Mouse (Mus musculus) frontal cortex, postnatal 25 days (tissue): ENCODE results near the gene Glg1.
"Not testable (repeated sequence)": the region's sequence is repeated elsewhere in the genome, so short reads cannot be mapped to it uniquely, and the experiment has no call there.

Source experiments
- DNase-seq, 2 experiments: peaks; one replicate each; pipeline ENCODE4 v3.0.0; 2022; ENCODE audit warnings: low spot score in 2 of 2

Gene Glg1

GRCm38 (mm10) chr8:111258631-111259407, at the start of gene Glg1:
Gene Glg1, minus strand, starts transcription at chr8:111259216.
- peak; percentile 82 to 84 for DNase-seq

- no peak for DNase-seq
These were observed 46.2 kb upstream of the Glg1 start for GRCm38 (mm10) chr8:111305031-111305730.

- no peak for DNase-seq
These were observed 45.3 kb upstream of the Glg1 start for GRCm38 (mm10) chr8:111304359-111304758.

- not testable (repeated sequence) for DNase-seq
These were observed 44.2 kb upstream of the Glg1 start for GRCm38 (mm10) chr8:111303076-111303803.

GRCm38 (mm10) chr8:111300597-111301546, 41.9 kb upstream of the Glg1 start:
- no peak for DNase-seq

- DNase-seq: peak; percentile 89 to 93
These were observed 41.0 kb upstream of the Glg1 start, which contains the start of gene Rfwd3 for GRCm38 (mm10) chr8:111299821-111300568. Gene Rfwd3, minus strand, starts transcription at chr8:111300222.

GRCm38 (mm10) chr8:111299363-111299820, 40.4 kb upstream of the Glg1 start:
- peak; percentile 10 to 13 for DNase-seq

- DNase-seq: no peak
These were observed 39.0 kb upstream of the Glg1 start for GRCm38 (mm10) chr8:111298011-111298410.

- no peak for DNase-seq
These were observed 32.7 kb upstream of the Glg1 start for GRCm38 (mm10) chr8:111291733-111292132.

GRCm38 (mm10) chr8:111290586-111290985, 31.6 kb upstream of the Glg1 start:
- DNase-seq: no peak

- no peak for DNase-seq
These were observed 26.6 kb upstream of the Glg1 start for GRCm38 (mm10) chr8:111285603-111286002.

- no peak for DNase-seq
These were observed 23.1 kb upstream of the Glg1 start for GRCm38 (mm10) chr8:111282093-111282492.

- no peak for DNase-seq
These were observed 9.3 kb upstream of the Glg1 start for GRCm38 (mm10) chr8:111268277-111268676.

GRCm38 (mm10) chr8:111266161-111266560, 7.1 kb upstream of the Glg1 start:
- DNase-seq: not testable (repeated sequence)

GRCm38 (mm10) chr8:111264693-111265220, 5.7 kb upstream of the Glg1 start:
- DNase-seq: no peak

- DNase-seq: no peak
These were observed 3.0 kb upstream of the Glg1 start for GRCm38 (mm10) chr8:111261981-111262381.

- no peak for DNase-seq
These were observed 1.2 kb upstream of the Glg1 start for GRCm38 (mm10) chr8:111260251-111260650.

- DNase-seq: no peak
These were observed 359 bp upstream of the Glg1 start for GRCm38 (mm10) chr8:111259408-111259741.

GRCm38 (mm10) chr8:111258010-111258630, 896 bp downstream of the Glg1 start:
- peak in 1 of 2 experiments; percentile 25 for DNase-seq
